Mouse (Mus musculus) embryonic facial prominence, embryonic 14.5 days (tissue): ENCODE measurements at regions not wholly inside any gene's neighbourhood (a gene's known extent, or its start where the extent isn't known, plus 50 kb on each side); places are given as distances from the start of the nearest gene placed in this dataset.

Experiments used
- ATAC-seq: fragments of 200-750 bp; cut with Nextera tagmentation; 2 replicates; pipeline ENCODE4 v1.8.0; 2017; ENCODE audit warnings: low read depth, moderate number of reproducible peaks, moderate TSS enrichment
- DNase-seq: peaks from one replicate; pipeline ENCODE4 v3.0.0-alpha.2; 2015; ENCODE audit warnings: low spot score
- H3K27ac ChIP-seq: fragments of 300-500 bp; sonication (generic); replicated peaks from 2 replicates; pipeline ENCODE4 v1.5.1; 2014; ENCODE audit warnings: low read depth, mild to moderate bottlenecking, low read length, moderate library complexity
- H3K27me3 ChIP-seq: fragments of 300-500 bp; sonication (generic); replicated peaks from 2 replicates; pipeline ENCODE4 v1.6.1; 2014; ENCODE audit warnings: low read length; ENCODE audit not compliant: control insufficient read depth, insufficient read depth
- H3K36me3 ChIP-seq: fragments of 300-500 bp; sonication (generic); 2 replicates; pipeline ENCODE4 v1.6.1; 2014; ENCODE audit warnings: low read length, mixed read lengths; ENCODE audit not compliant: control insufficient read depth, insufficient read depth
- H3K4me1 ChIP-seq: fragments of 300-500 bp; sonication (generic); 2 replicates; pipeline ENCODE4 v1.6.1; 2014; ENCODE audit warnings: antibody characterized with exemption, low read length; ENCODE audit not compliant: control insufficient read depth, insufficient read depth
- H3K4me2 ChIP-seq: fragments of 300-500 bp; sonication (generic); 2 replicates; pipeline ENCODE4 v1.6.1; 2014; ENCODE audit warnings: low read depth, mild to moderate bottlenecking, low read length, moderate library complexity, mixed read lengths
- H3K4me3 ChIP-seq: fragments of 300-500 bp; sonication (generic); 2 replicates; pipeline ENCODE4 v1.5.1; 2014; ENCODE audit warnings: low read depth, mild to moderate bottlenecking, low read length
- H3K9ac ChIP-seq: fragments of 300-500 bp; sonication (generic); 2 replicates; pipeline ENCODE4 v1.6.1; 2014; ENCODE audit warnings: low read depth, mild to moderate bottlenecking, low read length, moderate library complexity, mixed read lengths
- H3K9me3 ChIP-seq: fragments of 300-500 bp; sonication (generic); 2 replicates; pipeline ENCODE4 v1.6.1; 2016; ENCODE audit warnings: low read length; ENCODE audit not compliant: control insufficient read depth
- WGBS: fragments of 180-500 bp; shearing (Covaris S2); extraction: QIAGEN DNeasy Blood & Tissue Kit; methylation state at CpG from one replicate; pipeline ENCODE4 v1.1.7; 2014; 5-methylcytosine and 5-hydroxymethylcytosine counted together

DNA sequence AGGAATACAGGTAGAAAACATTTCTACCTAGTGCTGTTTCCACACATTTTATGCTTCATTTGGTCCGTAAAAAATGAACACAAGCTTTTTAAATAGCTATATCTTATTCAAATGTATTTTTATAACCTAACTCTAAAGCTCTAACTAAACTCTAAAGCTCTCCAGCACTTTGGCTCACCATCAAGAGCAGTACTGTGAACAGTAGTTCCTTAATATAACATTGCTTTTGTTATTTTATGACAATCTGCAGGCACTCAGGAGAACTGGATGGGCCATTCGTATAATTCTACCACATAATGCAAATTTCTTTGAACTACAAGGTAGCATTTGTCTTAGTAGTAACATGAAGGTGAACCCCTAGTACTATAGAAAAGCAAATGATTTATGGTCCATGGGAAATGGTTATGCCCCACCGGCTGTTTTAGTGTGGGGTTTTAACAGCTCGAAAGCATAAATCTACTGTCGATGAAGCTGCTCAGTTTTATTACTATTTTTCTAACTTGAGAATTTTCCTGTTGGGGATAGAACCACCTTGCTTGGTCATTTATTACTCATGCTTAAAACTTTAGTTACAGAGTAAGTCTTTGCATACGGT, 267.8 kb downstream of the Pcdh10 start:
- no peak for ATAC-seq
- Histone ChIP-seq H3K4me1 (no peaks in the 10 kb centered on the region), H3K9me3 (no peaks in the 10 kb centered on the region), H3K27me3 (no peaks in the 10 kb centered on the region), H3K9ac (no peak overlapping the region), H3K4me3 (no peak overlapping the region), H3K27ac (no peak overlapping the region), H3K36me3 (no peaks in the 10 kb centered on the region), H3K4me2 (no peak overlapping the region)
- DNase-seq = no peak
- 88% methylated on average over 6 of the region's 6 CpGs for WGBS

DNA sequence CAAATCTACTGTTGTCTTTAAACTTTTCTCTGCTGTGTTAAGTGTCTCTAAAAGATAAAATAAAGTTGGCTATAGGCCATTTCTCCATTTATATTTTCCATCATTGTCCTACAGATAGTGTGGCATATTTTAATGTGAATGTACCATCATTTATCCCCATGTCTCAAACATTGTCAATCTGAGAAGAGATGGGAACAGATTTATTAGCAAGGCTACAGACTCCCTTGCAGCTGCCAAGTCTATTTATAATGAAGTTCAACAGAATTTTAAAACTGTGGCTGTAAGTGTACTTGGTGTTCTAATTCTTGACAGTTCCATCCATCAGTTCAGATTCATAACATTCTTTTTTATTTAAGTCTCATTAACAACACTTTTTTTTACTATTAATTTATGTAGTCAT, 271.2 kb downstream of the Pcdh10 start:
- H3K9ac ChIP-seq = no peak overlapping the region
- H3K4me1 ChIP-seq = no peaks in the 10 kb centered on the region
- H3K36me3 ChIP-seq = no peaks in the 10 kb centered on the region
- ATAC-seq (no peak), DNase-seq (no peak)
- no peak overlapping the region for H3K4me2 ChIP-seq
- H3K4me3 ChIP-seq = no peak overlapping the region
- H3K9me3 ChIP-seq = no peaks in the 10 kb centered on the region
- H3K27ac ChIP-seq = no peak overlapping the region
- no peaks in the 10 kb centered on the region for H3K27me3 ChIP-seq

DNA sequence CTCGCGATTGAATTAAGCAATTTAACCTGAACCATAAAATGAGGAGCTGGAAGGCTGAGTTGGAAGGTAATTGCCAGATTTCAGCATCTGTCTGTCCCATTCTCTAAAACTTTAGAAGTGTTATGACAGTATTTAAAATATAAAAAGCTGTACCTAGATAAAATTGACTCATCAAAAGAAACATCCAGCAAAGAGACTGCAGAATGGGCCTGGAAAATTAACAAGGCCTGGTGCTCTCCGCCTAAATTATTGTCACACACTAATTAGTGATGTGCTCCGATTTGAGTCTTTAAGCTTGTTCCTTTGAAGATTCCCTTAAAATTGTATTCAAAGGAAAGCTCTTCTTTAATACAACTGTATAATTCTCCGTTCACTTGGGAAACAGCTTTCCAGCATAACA, 278.8 kb downstream of the Pcdh10 start:
- H3K9me3 ChIP-seq = no peaks in the 10 kb centered on the region
- no peak overlapping the region for H3K4me3 ChIP-seq
- no peaks in the 10 kb centered on the region for H3K27me3 ChIP-seq
- H3K4me1 ChIP-seq = no peaks in the 10 kb centered on the region
- ATAC-seq (no peak), DNase-seq (no peak)
- H3K9ac ChIP-seq = no peak overlapping the region
- no peak overlapping the region for H3K4me2 ChIP-seq
- no peaks in the 10 kb centered on the region for H3K36me3 ChIP-seq
- H3K27ac ChIP-seq = no peak overlapping the region
- WGBS = 88% methylated on average over 5 of the region's 5 CpGs

DNA sequence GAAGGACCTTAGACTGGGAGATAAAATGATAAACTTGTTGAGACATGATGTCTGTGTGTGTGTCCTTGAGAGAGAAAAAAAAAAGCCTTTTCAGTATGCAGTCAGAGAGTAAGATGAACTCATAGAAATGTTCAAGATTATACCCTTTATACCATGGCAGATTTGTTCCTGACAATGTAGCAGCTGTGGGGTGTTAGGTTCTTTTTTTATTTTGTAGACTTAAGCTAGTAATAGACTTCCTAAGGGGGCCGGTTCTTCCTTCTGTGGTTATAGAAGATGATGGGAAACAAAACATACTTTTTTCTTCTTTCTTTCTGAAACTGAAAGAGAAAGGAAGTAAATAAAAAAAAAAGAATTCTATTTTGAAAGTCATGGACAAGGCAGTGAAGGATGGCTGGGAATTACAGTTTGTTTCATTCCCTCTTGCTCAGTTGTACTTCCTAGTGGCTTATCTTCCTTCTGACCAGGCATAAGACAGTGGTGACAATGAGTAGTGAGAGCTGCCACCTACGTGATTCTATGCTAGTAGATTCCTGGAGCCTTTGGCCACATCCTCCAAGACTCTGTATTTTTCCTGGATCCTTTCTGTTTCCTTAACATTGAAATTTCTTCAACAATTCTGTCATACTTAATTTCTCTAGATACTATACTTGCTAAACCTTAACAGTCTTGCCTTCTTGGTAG, 280.0 kb downstream of the Pcdh10 start:
- H3K9me3 ChIP-seq = no peaks in the 10 kb centered on the region
- no peak overlapping the region for H3K4me3 ChIP-seq
- DNase-seq = no peak
- H3K36me3 ChIP-seq = no peaks in the 10 kb centered on the region
- no peak overlapping the region for H3K9ac ChIP-seq
- no peaks in the 10 kb centered on the region for H3K4me1 ChIP-seq
- no peak for ATAC-seq
- no peaks in the 10 kb centered on the region for H3K27me3 ChIP-seq
- WGBS = 76% methylated on average over 2 of the region's 2 CpGs
- H3K27ac ChIP-seq = no peak overlapping the region
- H3K4me2 ChIP-seq = no peak overlapping the region

DNA sequence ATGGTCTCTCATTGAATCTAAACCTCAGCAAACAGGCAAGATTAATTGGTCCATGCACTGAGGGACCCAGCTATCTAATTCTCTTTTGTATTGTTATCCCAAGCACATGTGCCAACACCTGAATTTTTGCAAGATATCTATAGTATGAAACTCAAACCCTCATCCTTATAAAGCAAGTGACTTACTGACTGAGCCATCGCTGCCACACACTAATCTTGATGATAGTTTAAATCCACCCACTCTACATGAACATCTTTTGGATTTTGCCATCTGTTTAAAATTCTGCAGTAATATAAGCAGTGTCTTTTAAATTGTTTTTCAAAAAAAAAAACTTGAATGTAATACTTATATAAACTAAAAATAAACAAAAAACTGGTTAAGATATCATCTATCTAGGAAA, 280.9 kb downstream of the Pcdh10 start:
- no peak for ATAC-seq

DNA sequence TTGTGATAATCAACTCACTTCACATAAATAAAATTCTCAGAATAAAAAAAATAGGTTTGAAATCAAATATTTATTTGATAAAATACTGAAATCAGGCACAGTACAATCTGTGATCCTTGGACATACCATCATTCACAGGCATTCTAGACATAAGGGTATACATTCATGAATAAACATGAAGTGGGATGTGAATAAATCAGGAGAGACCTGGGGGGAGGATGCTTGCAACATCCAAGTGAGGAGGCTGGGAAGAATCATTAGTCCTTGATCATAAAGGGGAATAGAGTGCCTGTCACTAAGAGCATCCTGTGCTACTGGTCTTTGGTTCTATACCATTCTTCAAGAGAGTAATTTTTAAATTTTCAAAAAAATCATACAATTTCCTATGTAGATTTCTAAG, 292.2 kb downstream of the Pcdh10 start:
- H3K27me3 ChIP-seq = no peaks in the 10 kb centered on the region
- ATAC-seq (no peak), DNase-seq (no peak)
- no peak overlapping the region for H3K4me3 ChIP-seq
- H3K9ac ChIP-seq = no peak overlapping the region
- no peaks in the 10 kb centered on the region for H3K4me1 ChIP-seq
- no peaks in the 10 kb centered on the region for H3K9me3 ChIP-seq
- no peak overlapping the region for H3K4me2 ChIP-seq
- H3K36me3 ChIP-seq = no peaks in the 10 kb centered on the region
- H3K27ac ChIP-seq = no peak overlapping the region

More for the DNA sequence above, 280.9 kb downstream of the Pcdh10 start:
- Histone ChIP-seq H3K9me3 (no peaks in the 10 kb centered on the region), H3K27ac (no peak overlapping the region), H3K9ac (no peak overlapping the region), H3K27me3 (no peaks in the 10 kb centered on the region), H3K4me2 (no peak overlapping the region), H3K4me1 (no peaks in the 10 kb centered on the region), H3K36me3 (no peaks in the 10 kb centered on the region), H3K4me3 (no peak overlapping the region)
- DNase-seq = no peak
- 89% methylated on average over 1 of the region's 1 CpGs for WGBS

DNA sequence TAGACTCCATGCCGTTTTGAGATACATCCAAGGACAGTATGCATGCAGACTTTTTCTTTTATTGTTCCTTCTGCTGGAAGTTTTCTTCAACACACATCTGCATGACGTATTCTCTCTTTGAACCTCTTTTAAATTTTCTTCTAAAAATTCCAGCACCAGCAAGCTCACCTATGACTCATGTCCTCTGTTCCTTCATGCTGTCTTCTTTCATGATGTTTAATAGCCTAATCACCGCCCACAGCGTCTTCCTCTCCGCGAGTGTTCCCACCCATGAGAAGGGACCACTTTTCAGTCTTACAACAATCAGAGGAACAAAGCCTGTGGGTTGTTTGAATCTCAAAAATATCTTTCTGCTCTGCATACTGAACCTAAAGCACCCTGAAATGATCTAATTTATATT, 299.5 kb downstream of the Pcdh10 start:
- Histone ChIP-seq H3K4me1 (no peaks in the 10 kb centered on the region; the same call in 1 of the 2 replicates), H3K27ac (no peak overlapping the region), H3K27me3 (peaks cover 8% of the 10 kb centered on the region), H3K36me3 (no peaks in the 10 kb centered on the region), H3K4me2 (no peak overlapping the region), H3K9me3 (no peaks in the 10 kb centered on the region), H3K4me3 (no peak overlapping the region), H3K9ac (no peak overlapping the region)
- no peak for DNase-seq
- no peak for ATAC-seq
- 86% methylated on average over 6 of the region's 6 CpGs for WGBS

DNA sequence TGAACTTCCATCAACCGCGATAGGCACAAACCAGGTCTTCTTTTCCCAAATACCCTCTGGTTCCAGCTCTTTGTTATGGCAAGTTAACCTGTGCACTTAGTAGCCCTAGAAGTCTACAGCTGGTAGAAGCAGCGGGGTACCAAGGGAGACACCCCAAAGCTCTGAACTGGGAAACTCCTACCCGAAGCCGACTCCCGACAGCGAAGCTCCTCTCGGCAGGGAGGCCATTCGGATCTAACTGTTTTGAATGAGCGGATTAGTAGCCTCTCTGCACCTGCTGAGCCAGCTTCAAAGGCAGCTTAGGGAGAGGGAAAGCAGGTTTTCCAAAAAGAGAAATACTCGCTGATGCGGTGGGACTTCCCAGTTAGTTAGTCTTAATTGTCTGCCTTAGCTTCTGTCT, 303.2 kb downstream of the Pcdh10 start:
- H3K4me3 ChIP-seq = no peak overlapping the region
- H3K27ac ChIP-seq = no peak overlapping the region
- no peak overlapping the region for H3K9ac ChIP-seq
- DNase-seq (peak; percentile 34), ATAC-seq (peak; percentile 55; the same call in 1 of the 2 replicates)
- no peaks in the 10 kb centered on the region for H3K9me3 ChIP-seq
- 8% methylated on average over 12 of the region's 12 CpGs for WGBS
- peak overlapping the region; percentile 33 for H3K4me2 ChIP-seq
- no peaks in the 10 kb centered on the region; the same call in 1 of the 2 replicates for H3K4me1 ChIP-seq
- H3K27me3 ChIP-seq = peaks cover 8% of the 10 kb centered on the region
- H3K36me3 ChIP-seq = no peaks in the 10 kb centered on the region

DNA sequence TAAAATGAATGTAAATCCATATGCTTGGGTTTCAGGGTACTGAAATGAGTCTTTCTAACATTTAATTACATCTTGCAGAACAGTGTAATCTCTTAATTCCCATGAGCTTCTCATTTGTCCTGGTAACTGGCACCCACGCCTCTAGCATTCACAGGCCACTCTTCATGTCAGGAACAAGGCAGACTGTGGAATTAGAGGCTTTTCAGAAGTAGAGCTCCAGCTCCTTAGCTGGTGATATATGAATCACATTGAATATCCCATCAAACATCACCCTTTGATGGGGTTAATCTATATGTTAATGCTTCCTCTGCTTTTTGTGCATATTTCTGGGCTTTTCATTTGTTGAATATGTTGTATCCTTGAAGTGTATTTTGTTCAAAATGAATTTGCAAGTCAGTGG, 329.7 kb downstream of the Pcdh10 start:
- Histone ChIP-seq H3K27me3 (no peaks in the 10 kb centered on the region), H3K9me3 (no peaks in the 10 kb centered on the region), H3K9ac (no peak overlapping the region), H3K27ac (no peak overlapping the region), H3K4me3 (no peak overlapping the region), H3K4me1 (no peaks in the 10 kb centered on the region), H3K36me3 (no peaks in the 10 kb centered on the region), H3K4me2 (no peak overlapping the region)
- 48% methylated on average over 1 of the region's 1 CpGs for WGBS
- no peak for ATAC-seq
- DNase-seq = no peak
